Mouse (Mus musculus) ES-Bruce4 (cell line): ENCODE data around the gene Pde4d.

Experiments
- CTCF ChIP-seq: IDR thresholded peaks from one replicate; pipeline ENCODE4 v1.8.1; 2011; ENCODE audit warnings: low read depth, low read length
- POLR2A ChIP-seq: IDR thresholded peaks from one replicate; pipeline ENCODE4 v1.8.1; 2011; ENCODE audit warnings: low read length; ENCODE audit not compliant: insufficient read depth

- TF ChIP-seq POLR2A: no peak
- no peak for TF ChIP-seq CTCF
These were observed 264.3 kb downstream of the Pde4d start for GRCm38 (mm10) chr13:108714032-108714431.
